Comparison of ENCODE assay signal across 24 mouse cellular contexts in genomic region chr9:77948214-77948613, GRCm38 (mm10).
"Had no signal": no experiment of that assay in that cellular context is flagged by ENCODE, and none has a peak within 500 bp of the region (broad histone marks: within the 10 kb centered on the region; RNA-seq: fewer than 3 reads in every experiment).

No protein-coding gene starts in this region.

- H3K4me3 ChIP-seq: heart, adult 2 months; heart, embryonic 13.5 days; heart, embryonic 15.5 days; hindbrain, embryonic 13.5 days; hindbrain, embryonic 15.5 days; left cerebral cortex, adult 2 months; limb, embryonic 10.5 days; limb, embryonic 12.5 days; liver, embryonic 13.5 days; liver, embryonic 15.5 days had no signal

- H3K4me2 ChIP-seq: heart, embryonic 11.5 days; heart, embryonic 13.5 days; heart, embryonic 15.5 days; hindbrain, embryonic 13.5 days; hindbrain, embryonic 15.5 days; limb, embryonic 12.5 days; liver, embryonic 13.5 days; liver, embryonic 15.5 days had no signal

- DNase-seq: gastrocnemius, postnatal 14 days; gastrocnemius, postnatal 36 days; heart, adult 11 months; heart, adult 2 months; heart, postnatal 14 days; heart, postnatal 36 days; kidney, adult 18-20 months; kidney, adult 8-10 months; kidney, postnatal 10 days; kidney, postnatal 25 days; kidney, postnatal 4 days; liver; liver, embryonic 13.5 days; liver, postnatal 0 days had no signal

- ATAC-seq: hindbrain, postnatal 0 days; liver, postnatal 0 days had no signal

- H3K9ac ChIP-seq: heart, embryonic 13.5 days; heart, embryonic 15.5 days; hindbrain, embryonic 13.5 days; hindbrain, embryonic 15.5 days; limb, embryonic 12.5 days; liver, embryonic 13.5 days; liver, embryonic 15.5 days; liver, postnatal 0 days had no signal

- H3K27me3 ChIP-seq: heart, embryonic 13.5 days; heart, embryonic 15.5 days; hindbrain, embryonic 13.5 days; hindbrain, embryonic 15.5 days; limb, embryonic 12.5 days; liver, embryonic 13.5 days; liver, embryonic 15.5 days had no signal

- H3K36me3 ChIP-seq: heart, embryonic 15.5 days; hindbrain, embryonic 13.5 days; hindbrain, embryonic 15.5 days; limb, embryonic 12.5 days; liver, embryonic 15.5 days had no signal

- H3K27ac ChIP-seq: heart, adult 2 months; heart, embryonic 13.5 days; heart, embryonic 15.5 days; hindbrain, embryonic 13.5 days; hindbrain, embryonic 15.5 days; hindbrain, postnatal 0 days; left cerebral cortex, adult 2 months; limb, embryonic 10.5 days; limb, embryonic 12.5 days; liver, embryonic 13.5 days; liver, embryonic 15.5 days had no signal

- H3K9me3 ChIP-seq: heart, embryonic 13.5 days; heart, embryonic 15.5 days; hindbrain, embryonic 13.5 days; hindbrain, embryonic 15.5 days; limb, embryonic 10.5 days; liver, embryonic 13.5 days; liver, embryonic 15.5 days had no signal
